Mouse (Mus musculus) liver, embryonic 12.5 days (tissue): ENCODE results near the gene Psap. TPM values are rescaled to one million over a fixed set of nuclear protein-coding genes. Genes with fewer than 3 reads are reported as not detected.

Experiments used
- ATAC-seq: fragments of 200-750 bp; cut with Nextera tagmentation; 2 replicates; pipeline ENCODE4 v1.8.0; 2017; ENCODE audit warnings: moderate number of reproducible peaks, mild to moderate bottlenecking, moderate library complexity
- H3K27ac ChIP-seq: fragments of 300-500 bp; sonication (generic); 2 replicates; pipeline ENCODE4 v1.5.1; 2016; ENCODE audit warnings: mild to moderate bottlenecking
- H3K27me3 ChIP-seq: fragments of 300-500 bp; sonication (generic); replicated peaks from 2 replicates; pipeline ENCODE4 v1.6.1; 2016; ENCODE audit warnings: mild to moderate bottlenecking, moderate library complexity
- H3K36me3 ChIP-seq: fragments of 300-500 bp; sonication (generic); 2 replicates; pipeline ENCODE4 v1.6.1; 2016; ENCODE audit warnings: mild to moderate bottlenecking, moderate library complexity
- H3K4me1 ChIP-seq: fragments of 300-500 bp; sonication (generic); 2 replicates; pipeline ENCODE4 v1.6.1; 2016
- H3K4me2 ChIP-seq: fragments of 300-500 bp; sonication (generic); 2 replicates; pipeline ENCODE4 v1.6.1; 2016; ENCODE audit warnings: mild to moderate bottlenecking, moderate library complexity
- H3K4me3 ChIP-seq: fragments of 300-500 bp; sonication (generic); 2 replicates; pipeline ENCODE4 v1.5.1; 2016; ENCODE audit warnings: mild to moderate bottlenecking, moderate library complexity
- H3K9ac ChIP-seq: fragments of 300-500 bp; sonication (generic); 2 replicates; pipeline ENCODE4 v1.6.1; 2016; ENCODE audit warnings: mild to moderate bottlenecking, moderate library complexity
- H3K9me3 ChIP-seq: fragments of 300-500 bp; sonication (generic); replicated peaks from 2 replicates; pipeline ENCODE4 v1.6.1; 2016; ENCODE audit warnings: mild to moderate bottlenecking, moderate library complexity
- WGBS: fragments of 180-500 bp; shearing (Covaris S2); methylation state at CpG from one replicate; pipeline ENCODE4 v1.1.7; 2016; ENCODE audit not compliant: insufficient replicate concordance; 5-methylcytosine and 5-hydroxymethylcytosine counted together
- polyA plus RNA-seq: library from polyadenylated mRNA; unstranded; fragments of >200 nt; fragmentation: Nextera tagmentation; extraction: Ambion mirVana; gene quantifications from 2 replicates; pipeline ENCODE4 v1.2.1, GENCODE M21; 2016

The Psap gene
- polyA plus RNA-seq, 1 experiment from 2014 or later = 42.9 TPM

- no peak for ATAC-seq
- WGBS = 74% methylated on average over 10 of the region's 10 CpGs
- no peak overlapping the region; the same call in 1 of the 2 replicates for H3K27ac ChIP-seq
These were observed 4.9 kb downstream of the Psap start for GRCm38 (mm10) chr10:60282116-60283014.

GRCm38 (mm10) chr10:60284248-60284647 lies 6.8 kb downstream of the Psap start:
- Histone ChIP-seq H3K27me3 (no peaks in the 10 kb centered on the region), H3K4me1 (peaks cover 78% of the 10 kb centered on the region), H3K4me3 (no peak overlapping the region), H3K9ac (no peak overlapping the region), H3K36me3 (peaks cover 17% of the 10 kb centered on the region), H3K9me3 (no peaks in the 10 kb centered on the region), H3K27ac (peak overlapping the region; percentile 0; the same call in 1 of the 2 replicates), H3K4me2 (peak overlapping the region; percentile 19)
- ATAC-seq = no peak
- 49% methylated on average over 6 of the region's 6 CpGs for WGBS

More at GRCm38 (mm10) chr10:60282116-60283014, 4.9 kb downstream of the Psap start:
- Histone ChIP-seq H3K9me3 (no peaks in the 10 kb centered on the region), H3K27me3 (no peaks in the 10 kb centered on the region), H3K4me1 (peaks cover 77% of the 10 kb centered on the region), H3K36me3 (peaks cover 23% of the 10 kb centered on the region), H3K4me2 (no peak overlapping the region), H3K9ac (no peak overlapping the region), H3K4me3 (no peak overlapping the region)

DNA sequence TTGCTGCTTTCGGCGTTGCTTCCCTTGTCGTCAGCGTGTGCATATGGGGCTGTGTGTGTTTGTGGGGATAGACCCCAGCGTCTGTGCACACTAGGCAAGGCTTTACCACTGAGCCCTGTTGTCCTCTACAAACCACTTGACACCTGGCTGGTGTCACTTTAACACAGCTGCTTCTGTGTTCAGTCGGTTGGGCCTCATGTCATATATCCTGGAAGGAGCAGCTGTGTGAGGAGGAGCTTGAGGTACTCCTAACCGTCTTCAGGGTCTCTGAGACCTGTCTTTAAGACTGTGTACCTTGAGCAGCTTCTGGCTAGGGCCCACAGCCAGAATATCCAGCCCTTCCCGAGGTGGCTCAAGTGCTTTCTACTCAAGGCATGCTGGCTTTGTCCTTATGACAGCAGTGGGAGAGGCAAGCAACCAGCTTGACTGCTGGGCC lies 7.3 kb downstream of the Psap start:
- Histone ChIP-seq H3K9me3 (no peaks in the 10 kb centered on the region), H3K4me3 (no peak overlapping the region), H3K27me3 (no peaks in the 10 kb centered on the region), H3K9ac (no peak overlapping the region), H3K4me2 (peak overlapping the region; percentile 19), H3K36me3 (peaks cover 15% of the 10 kb centered on the region), H3K27ac (peak overlapping the region; percentile 0; the same call in 1 of the 2 replicates), H3K4me1 (peaks cover 79% of the 10 kb centered on the region)
- no peak for ATAC-seq
- WGBS = 47% methylated on average over 8 of the region's 8 CpGs

- Histone ChIP-seq H3K27me3 (no peaks in the 10 kb centered on the region), H3K4me2 (peak overlapping the region; percentile 9), H3K4me3 (no peak overlapping the region), H3K36me3 (peaks cover 11% of the 10 kb centered on the region; the same call in 1 of the 2 replicates), H3K27ac (peak overlapping the region; percentile 52; the same call in 1 of the 2 replicates), H3K9ac (no peak overlapping the region), H3K9me3 (no peaks in the 10 kb centered on the region), H3K4me1 (peaks cover 79% of the 10 kb centered on the region)
- 69% methylated on average over 8 of the region's 8 CpGs for WGBS
- ATAC-seq = no peak
These were observed 7.8 kb downstream of the Psap start for GRCm38 (mm10) chr10:60285183-60285582.

- no peak overlapping the region for H3K27ac ChIP-seq
- no peak overlapping the region for H3K4me3 ChIP-seq
- H3K9me3 ChIP-seq = no peaks in the 10 kb centered on the region
- peaks cover 83% of the 10 kb centered on the region for H3K4me1 ChIP-seq
- H3K27me3 ChIP-seq = no peaks in the 10 kb centered on the region
- no peak for ATAC-seq
- peak overlapping the region; percentile 9; the same call in 1 of the 2 replicates for H3K4me2 ChIP-seq
- peaks cover 11% of the 10 kb centered on the region; the same call in 1 of the 2 replicates for H3K36me3 ChIP-seq
- WGBS = 71% methylated on average over 14 of the region's 14 CpGs
- no peak overlapping the region for H3K9ac ChIP-seq
These were observed 8.4 kb downstream of the Psap start for GRCm38 (mm10) chr10:60285676-60286372.

- peaks cover 15% of the 10 kb centered on the region for H3K36me3 ChIP-seq
- no peak overlapping the region for H3K9ac ChIP-seq
- 74% methylated on average over 7 of the region's 7 CpGs for WGBS
- no peaks in the 10 kb centered on the region for H3K9me3 ChIP-seq
- no peaks in the 10 kb centered on the region for H3K27me3 ChIP-seq
- no peak overlapping the region for H3K27ac ChIP-seq
- H3K4me2 ChIP-seq = no peak overlapping the region
- H3K4me1 ChIP-seq = peaks cover 90% of the 10 kb centered on the region
- ATAC-seq = no peak
- no peak overlapping the region for H3K4me3 ChIP-seq
These were observed 9.1 kb downstream of the Psap start for GRCm38 (mm10) chr10:60286546-60286945.

DNA sequence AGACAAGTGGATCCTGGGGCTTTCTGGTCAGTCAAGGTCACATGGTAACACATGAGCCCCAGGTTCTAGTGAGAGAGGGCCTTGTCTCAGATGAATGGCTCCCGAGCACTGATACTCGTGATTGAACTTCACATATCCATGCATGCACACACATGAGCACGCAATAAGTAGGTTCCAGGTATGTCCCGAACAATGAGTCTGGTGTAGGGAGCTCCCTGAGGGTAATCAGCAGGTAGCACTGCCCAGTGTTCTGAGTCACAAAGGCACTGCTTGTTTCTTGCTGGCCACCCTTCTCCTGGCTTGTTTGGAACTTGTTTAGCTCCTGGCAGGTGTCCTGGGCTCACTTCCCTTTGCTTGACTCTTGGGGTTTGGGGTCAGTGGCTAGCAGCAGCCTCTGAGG lies 9.7 kb downstream of the Psap start:
- Histone ChIP-seq H3K9me3 (no peaks in the 10 kb centered on the region), H3K4me2 (no peak overlapping the region), H3K27ac (no peak overlapping the region), H3K4me3 (no peak overlapping the region), H3K27me3 (no peaks in the 10 kb centered on the region), H3K36me3 (peaks cover 21% of the 10 kb centered on the region), H3K4me1 (peaks cover 90% of the 10 kb centered on the region), H3K9ac (no peak overlapping the region)
- 80% methylated on average over 4 of the region's 4 CpGs for WGBS
- no peak for ATAC-seq

DNA sequence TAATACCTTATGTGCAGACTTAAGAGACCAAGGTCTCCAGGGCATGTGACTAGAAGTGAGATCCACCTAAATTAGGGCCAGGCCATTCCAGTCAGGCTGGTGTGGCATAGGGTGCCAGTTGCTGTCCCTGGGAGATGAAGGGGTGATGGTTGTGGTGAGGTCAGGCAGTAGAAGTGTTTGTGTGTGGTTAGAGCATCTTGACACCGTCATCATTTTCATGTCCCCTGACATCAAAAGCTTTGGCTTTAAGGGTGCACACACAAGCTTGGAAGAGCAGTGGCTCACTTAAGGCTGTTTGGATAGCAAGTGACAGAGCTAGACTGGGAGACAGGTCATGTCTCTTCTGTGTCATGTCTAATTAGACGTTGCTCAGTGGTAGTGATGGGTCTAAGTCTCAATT lies 10.3 kb downstream of the Psap start:
- Histone ChIP-seq H3K9ac (no peak overlapping the region), H3K4me2 (no peak overlapping the region), H3K4me3 (no peak overlapping the region), H3K27ac (no peak overlapping the region), H3K27me3 (no peaks in the 10 kb centered on the region), H3K4me1 (peaks cover 88% of the 10 kb centered on the region), H3K9me3 (no peaks in the 10 kb centered on the region), H3K36me3 (peaks cover 26% of the 10 kb centered on the region)
- WGBS = 58% methylated on average over 2 of the region's 2 CpGs
- no peak for ATAC-seq

- Histone ChIP-seq H3K9ac (no peak overlapping the region), H3K36me3 (peaks cover 36% of the 10 kb centered on the region), H3K27ac (peak overlapping the region; percentile 3; the same call in 1 of the 2 replicates), H3K4me1 (peaks cover 74% of the 10 kb centered on the region), H3K4me3 (no peak overlapping the region), H3K4me2 (peak overlapping the region; percentile 55), H3K27me3 (no peaks in the 10 kb centered on the region), H3K9me3 (no peaks in the 10 kb centered on the region)
- WGBS = 32% methylated on average over 8 of the region's 8 CpGs
- no peak for ATAC-seq
These were observed 11.8 kb downstream of the Psap start for GRCm38 (mm10) chr10:60289216-60289615.

DNA sequence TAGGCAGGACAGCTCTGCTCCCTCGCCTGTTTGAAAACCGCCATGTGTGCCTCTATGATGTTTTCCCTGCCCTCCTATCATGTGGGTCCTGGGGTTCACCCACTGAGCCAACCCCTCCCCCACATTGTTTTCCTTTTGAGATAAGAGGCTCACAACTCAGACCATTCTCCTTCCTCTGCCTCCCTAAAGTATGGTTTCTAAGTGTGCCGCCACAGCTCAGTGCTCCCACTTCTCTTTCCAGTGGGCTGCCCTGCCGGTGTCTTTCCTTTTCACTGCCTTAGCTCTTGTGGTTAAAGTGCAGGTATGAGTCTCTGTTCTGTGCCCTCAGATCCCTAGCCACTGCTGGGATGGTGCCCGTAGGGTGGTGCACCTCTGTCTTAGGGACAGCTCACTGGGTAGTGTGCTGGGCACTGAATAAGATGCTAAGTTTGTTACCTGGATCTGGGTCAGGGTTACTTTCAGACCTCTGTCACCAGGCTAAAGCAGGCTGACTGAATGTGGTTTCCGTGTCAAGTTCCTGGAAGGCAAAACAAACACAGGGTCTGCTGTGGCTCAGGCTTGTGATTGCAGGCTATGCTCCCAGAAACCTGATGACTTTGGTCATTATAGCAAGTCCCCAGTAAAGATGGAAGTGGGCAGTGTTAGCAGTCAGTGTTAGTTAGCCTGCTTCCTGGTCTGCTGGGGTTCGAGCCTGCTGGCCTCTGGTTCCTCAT lies 12.8 kb downstream of the Psap start:
- Histone ChIP-seq H3K9ac (0 out of 2 replicates have a peak overlapping the region, but pooled peaks have one; percentile 27), H3K4me2 (peak overlapping the region; percentile 55), H3K9me3 (no peaks in the 10 kb centered on the region), H3K27ac (peak overlapping the region; percentile 49), H3K27me3 (no peaks in the 10 kb centered on the region), H3K4me1 (peaks cover 65% of the 10 kb centered on the region), H3K4me3 (no peak overlapping the region), H3K36me3 (peaks cover 46% of the 10 kb centered on the region)
- ATAC-seq = peak; percentile 65
- 18% methylated on average over 7 of the region's 7 CpGs for WGBS

GRCm38 (mm10) chr10:60290739-60291110 lies 13.3 kb downstream of the Psap start:
- no peaks in the 10 kb centered on the region for H3K9me3 ChIP-seq
- H3K27me3 ChIP-seq = no peaks in the 10 kb centered on the region
- WGBS = 61% methylated on average over 8 of the region's 8 CpGs
- peak overlapping the region; percentile 27; the same call in 1 of the 2 replicates for H3K9ac ChIP-seq
- H3K4me1 ChIP-seq = peaks cover 59% of the 10 kb centered on the region
- peak; percentile 22; the same call in 1 of the 2 replicates for ATAC-seq
- H3K4me3 ChIP-seq = peak overlapping the region; percentile 12; the same call in 1 of the 2 replicates
- peak overlapping the region; percentile 49 for H3K27ac ChIP-seq
- H3K4me2 ChIP-seq = peak overlapping the region; percentile 55
- peaks cover 47% of the 10 kb centered on the region for H3K36me3 ChIP-seq
